Mouse (Mus musculus) MEL (cell line): ENCODE measurements around the gene Tmem176b.

Experiments used
- CTCF ChIP-seq, 3 experiments: IDR thresholded peaks in 2 of 3; conservative IDR thresholded peaks in 1 of 3; 2 replicates each; pipeline ENCODE4 v1.5.1; 2011 to 2012; ENCODE audit warnings: low read length in 3 of 3, low read depth in 2 of 3, mild to moderate bottlenecking in 2 of 3, improper control_type of control experiment in 1 of 3, inconsistent platforms in 1 of 3, mixed read lengths in 1 of 3, moderate library complexity in 1 of 3; ENCODE audit not compliant: control insufficient read depth in 1 of 3, insufficient read depth in 1 of 3, poor library complexity in 1 of 3, severe bottlenecking in 1 of 3
- GABPA ChIP-seq: IDR thresholded peaks from 2 replicates; pipeline ENCODE4 v1.6.1; 2012; ENCODE audit warnings: low read depth, mild to moderate bottlenecking, inconsistent platforms, low read length, improper control_type of control experiment, moderate library complexity
- MEF2A ChIP-seq: IDR thresholded peaks from 2 replicates; pipeline ENCODE4 v1.6.1; 2014; ENCODE audit warnings: low read depth, mild to moderate bottlenecking, inconsistent platforms, low read length, improper control_type of control experiment; ENCODE audit not compliant: poor library complexity, insufficient replicate concordance, severe bottlenecking; ENCODE audit errors: extremely low read depth
- MXI1 ChIP-seq: IDR thresholded peaks from 2 replicates; pipeline ENCODE4 v1.6.1; 2011; ENCODE audit warnings: mild to moderate bottlenecking, low read depth, low read length, improper control_type of control experiment
- MYB ChIP-seq: IDR thresholded peaks from 2 replicates; pipeline ENCODE4 v1.6.1; 2011; ENCODE audit warnings: mild to moderate bottlenecking, low read depth, low read length, improper control_type of control experiment
- NRF1 ChIP-seq: IDR thresholded peaks from 2 replicates; pipeline ENCODE4 v1.6.1; 2014; ENCODE audit warnings: low read depth, mild to moderate bottlenecking, inconsistent platforms, low read length, improper control_type of control experiment, moderate library complexity; ENCODE audit not compliant: poor library complexity, insufficient read depth, severe bottlenecking

DNA sequence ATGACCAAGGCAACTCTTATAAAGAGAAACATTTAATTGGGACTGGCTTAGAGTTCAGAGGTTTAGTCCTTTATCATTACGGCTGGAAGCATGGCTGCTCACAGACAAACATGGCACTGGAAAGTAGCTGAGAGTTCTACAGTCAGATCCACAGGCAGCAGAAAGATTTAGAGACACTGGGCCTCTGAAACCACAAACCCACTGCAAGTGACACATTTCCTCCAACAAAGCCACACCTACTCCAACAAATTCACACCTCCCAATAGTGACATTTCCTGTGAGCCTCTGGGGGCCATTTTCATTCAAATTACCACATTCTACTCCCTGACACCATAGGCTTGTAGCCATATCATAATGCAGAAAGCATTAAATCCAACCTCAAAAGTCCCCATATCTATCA, 39.4 kb downstream of the Tmem176b start:
- no peak for TF ChIP-seq NRF1
- TF ChIP-seq MXI1 = no peak
- no peak for TF ChIP-seq MYB
- TF ChIP-seq GABPA = no peak
- no peak for TF ChIP-seq CTCF (IDR thresholded peaks at IDR 0.05 in 2 of 3, conservative IDR thresholded peaks at IDR 0.05 in 1 of 3; ENCODE audit: control insufficient read depth in 1 of 3, insufficient read depth in 1 of 3, low read depth in 2 of 3, low read length in 3 of 3, poor library complexity in 1 of 3, severe bottlenecking in 1 of 3)
- TF ChIP-seq MEF2A = no peak
